Mouse (Mus musculus) neural tube, embryonic 12.5 days (tissue): ENCODE measurements around the gene Zfp940. TPM values are rescaled to one million over a fixed set of nuclear protein-coding genes. Genes with fewer than 3 reads are reported as not detected.

Source experiments
- ATAC-seq: fragments of 200-750 bp; cut with Nextera tagmentation; 2 replicates; pipeline ENCODE4 v1.8.0; 2017; ENCODE audit warnings: low read depth, mild to moderate bottlenecking, moderate TSS enrichment, moderate library complexity; ENCODE audit not compliant: low FRiP score
- H3K27ac ChIP-seq: fragments of 300-500 bp; sonication (generic); 2 replicates; pipeline ENCODE4 v1.5.1; 2016
- H3K27me3 ChIP-seq: fragments of 300-500 bp; sonication (generic); replicated peaks from 2 replicates; pipeline ENCODE4 v1.6.1; 2016; ENCODE audit warnings: mild to moderate bottlenecking
- H3K36me3 ChIP-seq: fragments of 300-500 bp; sonication (generic); 2 replicates; pipeline ENCODE4 v1.6.1; 2016; ENCODE audit warnings: mild to moderate bottlenecking
- H3K4me1 ChIP-seq: fragments of 300-500 bp; sonication (generic); 2 replicates; pipeline ENCODE4 v1.6.1; 2016
- H3K4me2 ChIP-seq: fragments of 300-500 bp; sonication (generic); replicated peaks from 2 replicates; pipeline ENCODE4 v1.6.1; 2016; ENCODE audit warnings: mild to moderate bottlenecking
- H3K4me3 ChIP-seq: fragments of 300-500 bp; sonication (generic); 2 replicates; pipeline ENCODE4 v1.5.1; 2016
- H3K9ac ChIP-seq: fragments of 300-500 bp; sonication (generic); 2 replicates; pipeline ENCODE4 v1.6.1; 2016; ENCODE audit warnings: mild to moderate bottlenecking
- H3K9me3 ChIP-seq: fragments of 300-500 bp; sonication (generic); 2 replicates; pipeline ENCODE4 v1.6.1; 2016; ENCODE audit warnings: mild to moderate bottlenecking
- WGBS: fragments of 180-500 bp; shearing (Covaris S2); methylation state at CpG from one replicate; pipeline ENCODE4 v1.1.7; 2016; 5-methylcytosine and 5-hydroxymethylcytosine counted together
- polyA plus RNA-seq: library from polyadenylated mRNA; unstranded; fragments of >200 nt; fragmentation: Nextera tagmentation; extraction: Ambion mirVana; gene quantifications from 2 replicates; pipeline ENCODE4 v1.2.1, GENCODE M21; 2016

The Zfp940 gene
- polyA plus RNA-seq, 1 experiment from 2014 or later, result 11.3 TPM

DNA sequence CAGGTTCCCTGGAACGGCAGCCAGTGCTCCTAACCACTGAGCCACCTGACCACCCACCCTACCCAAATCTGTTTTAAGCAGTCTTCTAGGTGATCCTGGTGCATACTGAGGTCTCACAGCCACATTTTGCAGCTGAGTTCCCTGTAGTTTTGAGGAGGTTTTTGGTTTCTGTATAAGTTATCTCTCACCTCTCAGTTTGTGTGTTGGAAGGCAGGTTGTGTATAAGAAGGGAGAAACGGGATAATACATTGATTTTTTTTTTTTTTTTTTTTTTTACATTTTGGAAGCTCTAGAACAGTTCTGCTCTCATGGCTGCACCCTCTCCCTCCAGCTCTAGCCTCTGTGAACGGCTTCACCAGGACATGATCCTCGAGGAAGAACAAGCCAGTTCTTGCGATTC is 67.6 kb downstream of the Zfp940 start:
- Histone ChIP-seq H3K27ac (no peak overlapping the region), H3K36me3 (peaks cover 35% of the 10 kb centered on the region), H3K4me1 (peaks cover 6% of the 10 kb centered on the region), H3K9me3 (no peaks in the 10 kb centered on the region), H3K27me3 (no peaks in the 10 kb centered on the region), H3K4me2 (peak overlapping the region; percentile 79), H3K4me3 (peak overlapping the region; percentile 83), H3K9ac (peak overlapping the region; percentile 41; the same call in 1 of the 2 replicates)
- no peak for ATAC-seq
- 82% methylated on average over 5 of the region's 5 CpGs for WGBS

DNA sequence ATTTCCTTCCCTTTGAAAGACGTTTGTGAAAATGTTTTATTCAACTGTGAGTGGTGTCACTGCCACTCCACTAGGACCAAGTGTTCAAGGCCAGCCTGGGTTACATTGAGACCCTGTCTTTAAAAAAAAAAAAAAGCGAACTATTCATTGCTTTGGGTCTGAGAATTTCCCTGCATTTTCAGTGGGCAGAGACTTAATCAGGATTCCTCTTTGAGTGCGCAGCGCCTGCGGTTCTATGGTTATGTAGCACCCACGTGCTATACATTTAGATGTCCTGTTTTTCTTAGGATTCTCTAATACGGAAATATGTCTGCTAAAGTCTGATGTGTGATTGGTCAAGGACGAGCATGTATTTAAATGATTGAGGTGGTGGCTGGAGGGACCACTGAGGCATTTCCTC is 68.4 kb downstream of the Zfp940 start:
- no peak for ATAC-seq
- no peak overlapping the region for H3K27ac ChIP-seq
- H3K4me2 ChIP-seq, result peak overlapping the region; percentile 79
- H3K9me3 ChIP-seq, result no peaks in the 10 kb centered on the region
- peaks cover 26% of the 10 kb centered on the region for H3K36me3 ChIP-seq
- WGBS, result 65% methylated on average over 8 of the region's 8 CpGs
- H3K4me3 ChIP-seq, result peak overlapping the region; percentile 83
- peaks cover 6% of the 10 kb centered on the region for H3K4me1 ChIP-seq
- H3K27me3 ChIP-seq, result no peaks in the 10 kb centered on the region
- H3K9ac ChIP-seq, result peak overlapping the region; percentile 41; the same call in 1 of the 2 replicates

DNA sequence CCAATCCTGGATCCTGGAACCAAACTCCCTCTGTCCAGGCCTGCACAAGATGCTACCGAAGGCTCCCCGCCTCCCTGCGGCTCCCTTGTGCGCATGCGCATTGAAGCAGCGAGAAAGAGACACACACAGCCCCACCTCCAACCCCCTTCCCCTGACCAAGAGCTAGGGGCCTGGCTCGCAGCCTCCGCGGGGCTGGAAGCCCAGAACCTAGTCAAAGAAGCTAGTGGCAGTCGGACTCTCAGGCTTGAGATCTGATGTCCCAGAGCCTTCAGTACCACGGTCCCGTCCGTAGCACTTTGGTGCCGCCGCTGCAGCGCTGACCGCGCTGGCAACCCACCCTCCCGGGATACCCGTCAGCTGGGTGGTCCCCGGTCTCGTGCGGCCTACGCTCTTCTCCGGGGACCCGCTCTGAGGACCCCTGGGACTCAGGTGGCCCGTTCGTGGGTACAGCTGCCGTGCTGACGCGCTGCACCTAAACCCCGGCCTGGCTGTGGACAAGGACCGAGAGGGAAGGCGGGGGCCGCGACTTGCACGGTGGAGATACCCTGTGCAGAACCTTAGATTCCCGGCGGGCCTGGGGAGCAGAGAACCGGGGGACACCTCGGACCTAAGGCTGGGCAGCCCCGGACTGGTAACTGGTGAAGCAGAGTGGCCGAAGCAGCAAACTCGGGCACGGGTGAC is 69.5 kb downstream of the Zfp940 start, which contains the start of gene Zfp30:
Gene Zfp30, plus strand, starts transcription at position 128 of the 681 bp plus-strand sequence.
- H3K36me3 ChIP-seq, result peaks cover 17% of the 10 kb centered on the region
- H3K4me1 ChIP-seq, result peaks cover 6% of the 10 kb centered on the region
- H3K27me3 ChIP-seq, result no peaks in the 10 kb centered on the region
- ATAC-seq, result peak; percentile 98
- no peaks in the 10 kb centered on the region for H3K9me3 ChIP-seq
- H3K4me3 ChIP-seq, result peak within 1 kb of the TSS; percentile 83
- H3K4me2 ChIP-seq, result peak within 1 kb of the TSS; percentile 79
- H3K27ac ChIP-seq, result peak within 1 kb of the TSS; percentile 84
- H3K9ac ChIP-seq, result peak within 1 kb of the TSS; percentile 89
- WGBS, result 1% methylated on average over 45 of the region's 45 CpGs

Other genes starting within 250 kb of the Zfp940 start
- gene Catsperg2, start 126.6 kb downstream of the Zfp940 start, polyA plus RNA-seq, result 0.14 and 0.23 TPM in 2 replicates
- gene Zfp84, start 85.1 kb downstream of the Zfp940 start, polyA plus RNA-seq, result 15.4 and 15.5 TPM in 2 replicates
- gene Zfp30, start 69.7 kb downstream of the Zfp940 start, polyA plus RNA-seq, result 9.7 and 10.4 TPM in 2 replicates
- 26.5 and 27.7 TPM in 2 replicates for gene Zfp790, start 37.6 kb downstream of the Zfp940 start, polyA plus RNA-seq
- 12.7 and 13.9 TPM in 2 replicates for gene Zfp420, start 6.3 kb upstream of the Zfp940 start, polyA plus RNA-seq
- 14.8 and 16.8 TPM in 2 replicates for gene Zfp27, start 52.9 kb upstream of the Zfp940 start, polyA plus RNA-seq
- gene Zfp383, start 54.6 kb upstream of the Zfp940 start, polyA plus RNA-seq, result 6.1 and 6.5 TPM in 2 replicates
- gene Zfp74, start 100.4 kb upstream of the Zfp940 start, polyA plus RNA-seq, result 13.3 and 13.5 TPM in 2 replicates
- gene Zfp568, start 130.3 kb upstream of the Zfp940 start, polyA plus RNA-seq, result 13.8 and 14.1 TPM in 2 replicates
- 7.1 and 8.7 TPM in 2 replicates for gene Zfp14, start 197.7 kb upstream of the Zfp940 start, polyA plus RNA-seq
- 8.2 and 10.4 TPM in 2 replicates for gene Zfp82, start 219.2 kb upstream of the Zfp940 start, polyA plus RNA-seq
- 1.4 and 3.1 TPM in 2 replicates for gene Gm26920, start 236.7 kb upstream of the Zfp940 start, polyA plus RNA-seq
- gene Zfp566, start 236.9 kb upstream of the Zfp940 start, polyA plus RNA-seq, result 14.2 and 16.0 TPM in 2 replicates
- 107 and 116 TPM in 2 replicates for gene Zfp260, start 241.1 kb upstream of the Zfp940 start, polyA plus RNA-seq